Mouse (Mus musculus): ENCODE data around the gene Stac3. TPM values are rescaled to one million over a fixed set of nuclear protein-coding genes. Genes with fewer than 3 reads are reported as not detected.

Gene Stac3
- polyA plus RNA-seq, 1 experiment = 3.9 TPM

DNA sequence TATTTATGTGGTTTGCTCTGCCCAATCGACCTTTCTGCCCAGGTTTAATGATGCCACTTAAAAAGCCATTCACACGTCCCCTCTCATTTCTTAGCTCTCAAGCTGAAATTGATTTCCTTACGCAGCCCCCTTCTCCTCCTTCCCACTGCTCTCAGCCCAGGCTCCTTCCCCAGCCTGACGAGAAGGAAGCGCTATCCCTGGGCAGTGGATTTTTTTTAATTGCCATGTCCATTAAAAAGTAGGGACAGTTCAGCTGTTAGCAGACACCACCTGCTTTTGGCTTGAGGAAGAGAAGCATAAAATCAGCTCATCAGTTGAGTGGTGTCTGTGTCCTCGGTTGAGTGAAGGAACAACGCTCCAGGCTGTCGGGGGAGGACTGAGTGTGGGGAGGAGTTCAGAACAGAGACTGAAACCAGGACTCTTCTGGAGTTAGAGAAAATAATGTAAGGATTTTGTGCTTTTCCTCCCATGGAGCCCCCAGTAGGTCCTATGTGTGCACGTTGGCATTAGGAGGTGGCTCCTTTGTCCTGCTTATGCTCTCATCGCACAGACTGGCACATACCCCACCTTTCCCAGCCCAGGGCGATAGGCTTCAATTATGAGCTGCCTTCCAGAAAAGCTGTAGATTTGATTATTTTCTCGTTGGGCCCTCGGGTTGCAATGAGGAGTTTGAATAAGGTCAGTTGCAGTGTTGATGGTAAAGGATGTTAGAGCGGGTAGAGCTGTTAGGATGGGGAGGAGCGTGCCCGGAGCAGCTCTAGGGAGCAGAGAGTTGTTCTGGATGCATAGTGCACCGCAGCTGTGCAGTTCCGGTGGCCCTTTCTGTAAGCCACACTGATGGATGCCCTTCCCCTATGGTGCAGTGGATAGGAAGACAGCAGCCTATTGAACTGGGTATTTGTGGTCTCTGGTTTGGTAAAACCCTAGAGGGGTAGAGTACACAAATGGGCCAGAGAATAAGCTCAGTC, 11.0 kb upstream of the Stac3 start:
- DNase-seq = no peak
- WGBS = 95% methylated on average over 18 of the region's 18 CpGs
- no peaks in the 10 kb centered on the region for H3K4me1 ChIP-seq (replicated peaks; ENCODE audit: control insufficient read depth, insufficient read depth, low read length)
- no peaks in the 10 kb centered on the region for H3K27me3 ChIP-seq (ENCODE audit: control insufficient read depth, insufficient read depth, low read length)
- H3K27ac ChIP-seq (ENCODE audit: control insufficient read depth, insufficient read depth, low read length) = no peak overlapping the region
- TF ChIP-seq CTCF (IDR thresholded peaks at IDR 0.05; ENCODE audit: borderline replicate concordance, control insufficient read depth, extremely low read depth, insufficient read depth, low read length, poor library complexity) = no peak
- TF ChIP-seq POLR2A (IDR thresholded peaks at IDR 0.05; ENCODE audit: control insufficient read depth, extremely low read depth, insufficient read depth, low read length, poor library complexity) = no peak
- no peak overlapping the region for H3K4me3 ChIP-seq (ENCODE audit: control insufficient read depth, insufficient read depth, low read length)
- H3K36me3 ChIP-seq (ENCODE audit: control insufficient read depth, insufficient read depth, low read length) = peaks cover 38% of the 10 kb centered on the region

DNA sequence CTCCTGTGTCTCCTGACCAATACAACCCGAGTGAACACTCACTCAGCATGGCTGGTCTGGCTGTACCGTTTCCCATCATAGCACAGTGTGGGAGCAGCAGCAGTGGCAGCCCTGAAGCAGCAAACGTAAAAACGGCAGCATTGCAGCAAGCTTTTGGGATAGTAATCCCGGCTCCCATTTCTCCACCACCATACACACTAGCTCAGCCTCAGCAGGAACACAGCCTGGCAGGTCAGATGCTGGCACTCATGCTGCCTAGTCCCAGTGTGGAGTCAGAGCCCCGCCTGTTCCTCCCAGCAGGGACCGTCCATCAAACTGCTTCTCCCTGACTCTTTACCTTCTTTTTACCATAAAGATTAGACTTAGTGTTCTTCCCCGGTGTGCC, 10.4 kb upstream of the Stac3 start:
- Histone ChIP-seq H3K4me3 (ENCODE audit: control insufficient read depth, insufficient read depth, low read length) (no peak overlapping the region), H3K27ac (ENCODE audit: control insufficient read depth, insufficient read depth, low read length) (no peak overlapping the region), H3K27me3 (ENCODE audit: control insufficient read depth, insufficient read depth, low read length) (no peaks in the 10 kb centered on the region), H3K4me1 (replicated peaks; ENCODE audit: control insufficient read depth, insufficient read depth, low read length) (no peaks in the 10 kb centered on the region), H3K36me3 (ENCODE audit: control insufficient read depth, insufficient read depth, low read length) (peaks cover 40% of the 10 kb centered on the region)
- no peak for DNase-seq
- WGBS = 95% methylated on average over 8 of the region's 8 CpGs
- TF ChIP-seq CTCF (IDR thresholded peaks at IDR 0.05; ENCODE audit: borderline replicate concordance, control insufficient read depth, extremely low read depth, insufficient read depth, low read length, poor library complexity) = no peak
- TF ChIP-seq POLR2A (IDR thresholded peaks at IDR 0.05; ENCODE audit: control insufficient read depth, extremely low read depth, insufficient read depth, low read length, poor library complexity) = no peak

DNA sequence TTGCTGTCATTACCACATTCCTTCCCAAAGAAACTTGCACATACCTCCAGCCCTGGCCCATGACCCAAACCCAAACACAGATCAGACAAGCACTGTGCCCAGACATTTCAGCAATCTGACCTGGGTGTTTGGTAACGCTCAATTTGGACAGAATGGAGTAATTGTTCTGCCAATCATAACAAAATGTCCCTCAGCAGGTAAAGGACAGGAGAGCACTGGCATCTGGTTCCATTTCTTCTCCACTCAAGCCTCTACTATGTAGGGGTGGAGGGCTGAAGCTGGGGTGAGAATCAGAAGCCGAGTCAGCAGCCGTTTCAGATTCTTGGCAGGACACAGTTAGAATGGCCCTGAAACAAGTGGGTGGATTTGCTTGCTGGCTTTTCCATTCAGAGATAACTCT, 9.4 kb upstream of the Stac3 start:
- Histone ChIP-seq H3K36me3 (ENCODE audit: control insufficient read depth, insufficient read depth, low read length) (peaks cover 45% of the 10 kb centered on the region), H3K27ac (ENCODE audit: control insufficient read depth, insufficient read depth, low read length) (no peak overlapping the region), H3K4me1 (replicated peaks; ENCODE audit: control insufficient read depth, insufficient read depth, low read length) (no peaks in the 10 kb centered on the region), H3K4me3 (ENCODE audit: control insufficient read depth, insufficient read depth, low read length) (no peak overlapping the region), H3K27me3 (ENCODE audit: control insufficient read depth, insufficient read depth, low read length) (no peaks in the 10 kb centered on the region)
- TF ChIP-seq CTCF (IDR thresholded peaks at IDR 0.05; ENCODE audit: borderline replicate concordance, control insufficient read depth, extremely low read depth, insufficient read depth, low read length, poor library complexity) (no peak), POLR2A (IDR thresholded peaks at IDR 0.05; ENCODE audit: control insufficient read depth, extremely low read depth, insufficient read depth, low read length, poor library complexity) (no peak)
- WGBS = 96% methylated on average over 3 of the region's 3 CpGs
- DNase-seq = no peak

DNA sequence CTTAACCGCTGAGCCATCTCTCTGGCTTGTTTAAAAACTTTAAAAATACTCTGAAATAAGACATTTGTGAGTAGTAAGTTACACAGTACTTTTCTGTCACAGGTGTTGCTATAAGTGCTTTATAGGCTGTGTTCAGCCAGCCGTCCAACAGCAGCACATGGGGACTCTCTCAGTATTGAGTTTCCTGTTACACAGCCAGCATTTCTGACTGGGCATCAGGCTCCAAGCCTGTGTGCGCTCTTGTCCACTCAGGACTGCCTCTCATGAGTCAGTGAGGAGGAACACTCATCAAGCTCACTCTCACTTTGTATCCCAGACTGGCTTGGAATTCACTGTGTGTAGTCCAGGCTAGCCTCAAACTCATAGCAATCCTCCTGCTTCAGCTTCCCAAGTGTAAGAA, 5.3 kb upstream of the Stac3 start:
- peaks cover 46% of the 10 kb centered on the region for H3K36me3 ChIP-seq (ENCODE audit: control insufficient read depth, insufficient read depth, low read length)
- 94% methylated on average over 3 of the region's 3 CpGs for WGBS
- TF ChIP-seq POLR2A (IDR thresholded peaks at IDR 0.05; ENCODE audit: control insufficient read depth, extremely low read depth, insufficient read depth, low read length, poor library complexity) = no peak
- no peak for TF ChIP-seq CTCF (IDR thresholded peaks at IDR 0.05; ENCODE audit: borderline replicate concordance, control insufficient read depth, extremely low read depth, insufficient read depth, low read length, poor library complexity)
- H3K4me3 ChIP-seq (ENCODE audit: control insufficient read depth, insufficient read depth, low read length) = no peak overlapping the region
- no peaks in the 10 kb centered on the region for H3K27me3 ChIP-seq (ENCODE audit: control insufficient read depth, insufficient read depth, low read length)
- H3K27ac ChIP-seq (ENCODE audit: control insufficient read depth, insufficient read depth, low read length) = no peak overlapping the region
- no peaks in the 10 kb centered on the region for H3K4me1 ChIP-seq (replicated peaks; ENCODE audit: control insufficient read depth, insufficient read depth, low read length)
- no peak for DNase-seq

DNA sequence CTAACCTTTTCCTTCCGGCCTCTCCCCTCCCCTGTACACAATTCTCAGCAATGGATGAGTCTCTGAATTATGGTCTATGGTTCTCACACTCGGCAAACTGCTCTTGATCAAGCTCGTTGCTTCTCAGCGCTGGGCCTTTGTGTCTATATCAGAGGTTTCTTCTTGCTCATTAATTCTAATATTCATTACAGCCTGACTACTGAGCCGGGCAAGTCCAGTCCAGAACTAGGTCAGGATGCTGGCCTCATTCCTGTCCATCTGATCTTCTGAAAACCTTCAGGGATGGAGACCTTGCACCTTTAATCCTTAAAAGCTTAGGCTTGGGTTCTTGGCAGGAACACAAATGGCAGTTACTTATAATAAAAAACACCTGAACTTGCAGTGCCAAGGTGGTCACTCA, 2.0 kb upstream of the Stac3 start:
- no peak overlapping the region for H3K4me3 ChIP-seq (ENCODE audit: control insufficient read depth, insufficient read depth, low read length)
- H3K36me3 ChIP-seq (ENCODE audit: control insufficient read depth, insufficient read depth, low read length) = peaks cover 31% of the 10 kb centered on the region
- 96% methylated on average over 5 of the region's 5 CpGs for WGBS
- TF ChIP-seq POLR2A (IDR thresholded peaks at IDR 0.05; ENCODE audit: control insufficient read depth, extremely low read depth, insufficient read depth, low read length, poor library complexity) = no peak
- no peak for TF ChIP-seq CTCF (IDR thresholded peaks at IDR 0.05; ENCODE audit: borderline replicate concordance, control insufficient read depth, extremely low read depth, insufficient read depth, low read length, poor library complexity)
- no peak for DNase-seq
- no peaks in the 10 kb centered on the region for H3K27me3 ChIP-seq (ENCODE audit: control insufficient read depth, insufficient read depth, low read length)
- no peaks in the 10 kb centered on the region for H3K4me1 ChIP-seq (replicated peaks; ENCODE audit: control insufficient read depth, insufficient read depth, low read length)
- H3K27ac ChIP-seq (ENCODE audit: control insufficient read depth, insufficient read depth, low read length) = no peak overlapping the region

DNA sequence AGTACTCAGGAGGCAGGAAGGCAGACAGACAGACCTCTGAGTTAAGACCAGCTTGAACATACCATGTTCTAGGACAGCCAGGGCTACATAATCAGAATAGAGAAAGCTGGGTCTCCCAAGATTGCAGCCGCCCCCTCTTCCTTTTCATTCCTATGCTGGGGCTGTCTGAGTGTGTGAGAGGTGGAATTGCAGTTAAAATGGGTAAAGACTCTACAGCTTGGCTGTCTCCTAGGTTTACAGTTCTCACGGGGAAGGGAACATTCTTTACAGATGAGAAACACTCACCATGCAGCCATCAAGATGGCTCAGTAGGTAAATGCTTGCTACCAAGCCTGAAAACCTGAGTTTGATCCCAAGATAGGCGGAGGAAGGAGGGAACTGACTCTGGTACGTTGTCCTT, 1.4 kb upstream of the Stac3 start:
- Histone ChIP-seq H3K4me1 (replicated peaks; ENCODE audit: control insufficient read depth, insufficient read depth, low read length) (no peaks in the 10 kb centered on the region), H3K36me3 (ENCODE audit: control insufficient read depth, insufficient read depth, low read length) (peaks cover 30% of the 10 kb centered on the region), H3K4me3 (ENCODE audit: control insufficient read depth, insufficient read depth, low read length) (no peak overlapping the region), H3K27me3 (ENCODE audit: control insufficient read depth, insufficient read depth, low read length) (no peaks in the 10 kb centered on the region), H3K27ac (ENCODE audit: control insufficient read depth, insufficient read depth, low read length) (no peak overlapping the region)
- no peak for DNase-seq
- WGBS = 93% methylated on average over 4 of the region's 4 CpGs
- TF ChIP-seq POLR2A (IDR thresholded peaks at IDR 0.05; ENCODE audit: control insufficient read depth, extremely low read depth, insufficient read depth, low read length, poor library complexity) (no peak), CTCF (IDR thresholded peaks at IDR 0.05; ENCODE audit: borderline replicate concordance, control insufficient read depth, extremely low read depth, insufficient read depth, low read length, poor library complexity) (no peak)
